Mouse (Mus musculus) megakaryocyte-erythroid progenitor cell, adult 5-6 weeks (primary cell): ENCODE data around the gene Cipc. TPM values are rescaled to one million over a fixed set of nuclear protein-coding genes. Genes with fewer than 3 reads are reported as not detected.

Experiments
- ATAC-seq: replicated peaks from 2 replicates; pipeline ENCODE4 v1.8.0; 2016; ENCODE audit warnings: mild to moderate bottlenecking, inconsistent platforms; ENCODE audit not compliant: severe bottlenecking, poor library complexity, low FRiP score, low TSS enrichment
- total RNA-seq, 2 experiments: library from RNA; stranded (forward) in 1 of 2; stranded (reverse) in 1 of 2; fragments of 200-1000, 215-1000 nt in 1 of 2; fragments of >200 nt in 1 of 2; fragmentation: Nextera tagmentation in 1 of 2; gene quantifications; 2 replicates each; pipeline ENCODE4 v1.2.3; 2014 to 2017

Cipc gene
- total RNA-seq, 2 experiments from 2014 or later: 23.0 to 35.6 TPM

DNA sequence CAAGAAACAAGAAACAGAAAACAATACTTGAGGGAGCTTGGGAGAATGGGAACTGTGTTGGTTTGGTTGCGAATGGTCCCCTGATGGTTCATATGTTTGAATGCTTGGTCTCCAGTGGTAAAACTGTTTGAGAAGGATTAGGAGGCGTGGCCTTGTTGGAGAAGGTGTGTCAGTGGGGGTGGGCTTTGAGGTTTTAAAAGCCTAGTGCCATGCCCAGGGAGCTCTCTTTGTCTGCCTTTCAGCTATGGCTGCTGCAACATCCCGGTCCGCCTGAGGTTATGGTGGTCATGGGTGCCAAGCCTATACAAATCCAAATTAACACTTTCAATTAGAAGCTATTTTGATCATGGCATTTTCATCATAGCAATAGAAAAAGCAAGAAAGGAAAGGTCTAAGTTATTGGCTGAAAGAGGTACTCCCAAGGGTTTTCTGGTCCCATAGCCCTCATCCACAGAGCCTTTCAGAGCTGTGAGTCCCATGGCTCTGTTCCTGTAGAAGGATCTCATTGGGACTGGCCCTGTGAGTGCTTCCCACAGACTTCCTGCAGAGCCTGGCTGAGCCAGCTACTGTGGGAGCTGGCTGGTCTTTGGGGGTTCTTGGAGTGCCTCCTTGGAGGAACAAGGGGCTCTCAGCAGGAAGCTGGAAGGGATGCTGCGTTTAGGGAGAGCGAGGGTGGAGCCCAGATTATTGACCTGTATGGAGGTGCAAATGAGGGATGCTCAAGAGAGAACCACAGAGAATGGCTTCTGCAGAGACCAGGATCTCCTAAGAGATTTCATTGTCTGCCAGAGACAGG, 15.7 kb upstream of the Cipc start:
- no peak for ATAC-seq

DNA sequence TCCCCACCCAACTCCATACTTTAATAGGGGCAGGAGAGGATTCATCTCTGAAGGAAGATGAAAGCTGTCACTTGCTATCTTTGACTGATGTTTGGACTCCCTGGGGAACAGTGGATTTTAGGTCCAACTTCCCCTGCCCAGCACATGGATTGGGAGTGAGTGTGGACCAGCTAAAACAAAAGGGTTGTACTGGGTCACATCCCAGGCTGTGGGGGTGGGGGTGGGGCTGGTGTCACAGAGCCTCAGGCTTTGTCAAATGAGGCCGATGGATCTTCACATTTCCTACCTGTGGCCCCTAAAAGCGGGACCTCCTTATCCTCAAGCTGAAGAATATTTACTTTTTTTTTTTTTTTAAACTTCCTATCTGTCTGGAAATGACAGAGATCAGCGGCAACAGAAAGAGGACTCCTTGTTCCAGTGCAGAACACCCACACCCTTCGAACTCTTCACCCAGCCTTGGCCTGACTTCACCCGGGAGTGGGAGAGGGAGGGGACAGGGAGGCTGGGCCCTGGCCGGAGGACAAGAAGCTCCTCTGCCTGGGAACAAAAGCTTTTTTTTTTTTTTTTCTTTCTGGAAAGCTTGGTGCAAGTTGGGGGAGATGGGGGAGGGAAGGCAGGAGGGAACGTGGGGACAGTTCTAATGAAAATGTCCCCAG, 14.8 kb upstream of the Cipc start:
- ATAC-seq: no peak

DNA sequence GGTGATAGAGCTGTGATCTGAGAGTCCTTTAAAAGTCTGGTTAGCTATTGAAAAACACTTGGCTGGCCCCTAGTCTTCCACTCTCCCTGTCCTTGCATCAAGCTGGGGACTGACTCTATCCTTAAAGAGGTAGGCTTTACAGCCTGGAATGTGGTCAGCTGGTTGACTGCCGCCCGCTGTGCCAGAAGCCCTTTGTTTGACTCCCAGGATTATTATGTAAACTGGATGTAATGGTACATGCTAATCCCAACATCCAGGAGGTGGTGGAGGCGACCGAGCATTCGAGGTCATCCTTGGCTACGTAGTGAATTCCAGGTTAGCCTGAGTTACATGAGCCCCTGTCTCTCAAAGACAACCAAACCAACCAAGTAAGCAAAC, 14.3 kb upstream of the Cipc start:
- no peak for ATAC-seq

- no peak for ATAC-seq
Measured at GRCm38 (mm10) chr12:86934748-86935147, 12.1 kb upstream of the Cipc start.

DNA sequence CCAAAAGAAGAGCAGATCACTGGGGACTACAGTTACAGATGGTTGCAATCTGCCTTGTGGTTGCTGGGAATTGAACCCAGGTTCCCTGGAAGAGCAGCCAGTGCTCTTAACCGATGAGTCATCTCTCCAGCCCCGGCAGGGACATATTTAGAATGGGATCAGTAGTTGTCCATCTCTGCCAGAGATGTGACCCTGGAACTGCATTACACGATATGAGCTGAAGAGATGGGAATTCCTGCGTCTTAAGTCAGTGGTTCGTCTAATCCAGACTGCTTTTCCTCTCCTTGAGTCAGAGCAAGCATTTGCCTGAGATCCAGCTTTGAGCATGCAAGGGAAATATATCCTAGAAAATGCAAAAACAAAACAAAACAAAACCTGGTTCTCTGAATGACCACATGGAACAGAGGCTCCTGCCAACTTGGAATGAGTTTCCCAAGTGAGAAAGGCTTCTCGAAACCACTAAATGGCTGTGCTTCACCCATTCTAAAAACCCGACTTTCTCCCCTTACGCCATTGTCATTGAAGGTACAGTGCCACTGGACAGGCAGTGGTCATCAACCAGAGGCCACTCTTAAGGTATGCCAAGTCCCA, 11.1 kb upstream of the Cipc start:
- no peak for ATAC-seq

GRCm38 (mm10) chr12:86936587-86937343, 10.1 kb upstream of the Cipc start:
- ATAC-seq: no peak

DNA sequence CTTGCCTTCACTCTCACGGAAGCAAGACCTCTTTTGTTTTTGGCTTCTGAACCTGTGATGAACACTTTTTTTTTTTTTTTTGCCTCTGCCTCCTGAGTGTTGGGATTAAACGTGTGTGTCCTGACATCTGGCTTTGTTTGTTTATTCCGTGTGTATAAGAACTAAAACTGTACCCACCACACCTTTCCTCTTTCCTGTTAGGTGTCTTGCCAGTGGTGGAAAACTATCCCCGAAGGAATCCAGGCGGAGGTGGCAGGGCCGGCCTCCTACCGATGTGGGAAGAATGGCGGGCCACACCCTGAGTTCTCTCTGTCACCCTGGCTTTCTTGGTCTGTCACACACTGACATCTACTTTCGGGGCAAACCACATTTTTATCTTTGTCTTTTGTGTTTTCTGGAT, 8.3 kb upstream of the Cipc start:
- no peak for ATAC-seq

GRCm38 (mm10) chr12:86941173-86941572, 5.7 kb upstream of the Cipc start:
- no peak for ATAC-seq

- ATAC-seq: no peak
Measured at GRCm38 (mm10) chr12:86941734-86942486, 4.9 kb upstream of the Cipc start.

GRCm38 (mm10) chr12:86943421-86943820, 3.4 kb upstream of the Cipc start:
- ATAC-seq: no peak

- ATAC-seq: no peak
Measured at GRCm38 (mm10) chr12:86945126-86945525, 1.7 kb upstream of the Cipc start.

DNA sequence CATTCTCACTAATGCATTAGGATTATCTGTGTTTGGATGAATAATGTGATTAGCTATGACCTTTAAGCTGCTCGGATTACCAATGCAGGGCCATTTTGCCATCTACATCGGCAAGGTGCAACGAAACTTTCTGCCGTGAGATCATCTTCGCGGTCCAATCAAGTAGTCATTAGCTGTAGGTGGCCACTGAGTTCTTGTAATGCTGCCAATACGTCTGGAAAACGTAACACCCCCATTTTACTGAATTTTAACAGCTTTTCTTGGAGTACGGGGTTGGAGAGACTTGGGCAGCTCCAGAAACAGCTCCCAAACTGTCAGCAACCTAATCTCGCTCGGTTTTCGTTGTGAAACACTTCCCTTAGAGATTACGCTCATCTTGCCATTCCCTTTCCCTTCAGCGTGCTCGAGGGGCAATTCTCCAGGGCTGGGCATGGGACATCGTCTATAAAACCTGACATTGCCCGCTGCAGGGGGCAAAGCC, 502 bp upstream of the Cipc start:
- ATAC-seq: no peak

- 0 out of 2 replicates have a peak, but pooled peaks have one; percentile 4 for ATAC-seq
Measured at GRCm38 (mm10) chr12:86947681-86948401, 998 bp downstream of the Cipc start.

GRCm38 (mm10) chr12:86948627-86949026, 1.8 kb downstream of the Cipc start:
- ATAC-seq: no peak

DNA sequence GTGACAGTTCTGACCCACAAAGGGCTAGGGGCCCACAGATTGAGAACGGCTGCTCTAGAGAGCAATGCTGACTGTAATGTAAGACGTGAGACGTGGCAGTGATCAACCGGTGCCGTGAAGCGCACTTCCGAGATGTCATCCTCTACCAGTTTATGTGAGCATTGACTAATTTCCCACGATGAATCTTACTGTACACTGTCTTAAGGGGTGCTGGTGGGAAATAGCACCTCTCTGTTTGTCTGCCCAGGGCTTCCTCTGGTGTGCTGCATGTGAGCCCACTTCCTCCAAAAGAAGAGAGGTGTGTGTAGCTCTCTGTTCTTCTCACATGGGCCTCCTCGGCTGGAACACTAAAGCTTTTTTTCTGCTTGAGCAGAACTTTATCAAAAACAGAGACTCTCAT, 2.7 kb downstream of the Cipc start:
- ATAC-seq: no peak

GRCm38 (mm10) chr12:86950161-86950960, 3.5 kb downstream of the Cipc start:
- peak; percentile 57 for ATAC-seq

GRCm38 (mm10) chr12:86950961-86951360, 4.1 kb downstream of the Cipc start:
- ATAC-seq: no peak

GRCm38 (mm10) chr12:86952331-86952850, 5.5 kb downstream of the Cipc start:
- ATAC-seq: no peak
